Mouse (Mus musculus): ENCODE measurements around the gene Acer1. TPM values are rescaled to one million over a fixed set of nuclear protein-coding genes. Genes with fewer than 3 reads are reported as not detected.
A peak's percentile ranks its signal among the peaks of the same experiment; 100 is the strongest.

The Acer1 gene
- polyA plus RNA-seq, 1 experiment from 2014 or later: not detected

- WGBS: 82% methylated on average over 4 of the region's 4 CpGs
- Histone ChIP-seq H3K4me1 (no peaks in the 10 kb centered on the region), H3K27me3 (replicated peaks; ENCODE audit: low read depth, poor library complexity, severe bottlenecking) (no peaks in the 10 kb centered on the region), H3K9me3 (no peaks in the 10 kb centered on the region), H3K4me3 (no peak overlapping the region), H3K36me3 (replicated peaks) (no peaks in the 10 kb centered on the region), H3K27ac (replicated peaks) (no peak overlapping the region)
- DNase-seq (ENCODE audit: low spot score): no peak
Observed at GRCm38 (mm10) chr17:56958667-56959066, 23.3 kb downstream of the Acer1 start.

GRCm38 (mm10) chr17:56957763-56958429 is 24.0 kb downstream of the Acer1 start:
- no peak for DNase-seq (ENCODE audit: low spot score)

DNA sequence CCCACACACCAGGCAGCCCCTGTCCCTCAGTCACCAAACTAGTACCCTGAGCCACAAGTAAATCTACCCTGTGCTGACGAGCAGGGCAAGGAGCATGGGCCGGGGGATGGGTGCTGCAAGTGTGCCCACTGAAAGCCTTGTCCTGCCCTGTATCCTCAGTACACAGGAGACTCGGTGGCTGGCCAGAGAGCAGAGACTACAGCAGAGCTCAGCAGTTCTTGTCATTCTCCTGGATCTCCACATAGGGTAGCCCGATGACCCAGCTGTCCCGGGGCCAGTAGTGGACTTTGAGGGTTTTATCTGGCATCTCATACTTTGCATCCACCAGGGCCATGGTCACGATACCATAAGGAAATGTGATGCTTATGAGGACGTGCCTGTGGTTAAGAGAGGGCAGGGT is 27.1 kb downstream of the Acer1 start:
- H3K4me3 ChIP-seq: no peak overlapping the region
- H3K9me3 ChIP-seq: no peaks in the 10 kb centered on the region
- no peaks in the 10 kb centered on the region for H3K27me3 ChIP-seq (replicated peaks; ENCODE audit: low read depth, poor library complexity, severe bottlenecking)
- no peak overlapping the region for H3K27ac ChIP-seq (replicated peaks)
- no peaks in the 10 kb centered on the region for H3K4me1 ChIP-seq
- DNase-seq (ENCODE audit: low spot score): no peak
- 83% methylated on average over 7 of the region's 7 CpGs for WGBS
- H3K36me3 ChIP-seq (replicated peaks): no peaks in the 10 kb centered on the region

More at GRCm38 (mm10) chr17:56957763-56958429, 24.0 kb downstream of the Acer1 start:
- H3K9me3 ChIP-seq: no peaks in the 10 kb centered on the region
- H3K4me3 ChIP-seq: no peak overlapping the region
- WGBS: 29% methylated on average over 11 of the region's 11 CpGs
- no peaks in the 10 kb centered on the region for H3K27me3 ChIP-seq (replicated peaks; ENCODE audit: low read depth, poor library complexity, severe bottlenecking)
- H3K36me3 ChIP-seq (replicated peaks): no peaks in the 10 kb centered on the region
- H3K4me1 ChIP-seq: no peaks in the 10 kb centered on the region
- H3K27ac ChIP-seq (replicated peaks): no peak overlapping the region

DNA sequence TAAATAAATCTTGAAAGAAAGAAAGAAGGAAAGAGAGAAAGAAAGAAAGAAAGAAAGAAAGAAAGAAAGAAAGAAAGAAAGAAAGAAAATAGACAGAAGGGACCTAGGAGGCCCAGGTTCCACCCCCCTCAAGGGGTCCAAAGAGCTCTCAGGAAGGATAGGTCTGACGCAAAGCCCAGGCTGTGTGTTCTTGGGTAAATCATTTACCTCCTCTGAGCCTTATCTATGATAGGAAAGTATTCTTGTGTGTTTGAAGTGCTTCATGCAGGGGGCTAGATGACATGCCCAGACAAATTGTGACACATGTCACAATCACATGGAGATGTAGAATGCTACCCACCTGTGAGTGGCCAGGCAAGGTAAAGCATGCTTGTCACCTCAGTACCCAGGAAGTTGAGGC is 29.3 kb downstream of the Acer1 start:
- no peak overlapping the region for H3K27ac ChIP-seq (replicated peaks)
- H3K36me3 ChIP-seq (replicated peaks): no peaks in the 10 kb centered on the region
- no peaks in the 10 kb centered on the region for H3K9me3 ChIP-seq
- H3K27me3 ChIP-seq (replicated peaks; ENCODE audit: low read depth, poor library complexity, severe bottlenecking): no peaks in the 10 kb centered on the region
- H3K4me1 ChIP-seq: no peaks in the 10 kb centered on the region
- no peak for DNase-seq (ENCODE audit: low spot score)
- H3K4me3 ChIP-seq: no peak overlapping the region
- WGBS: 86% methylated on average over 1 of the region's 1 CpGs

- Histone ChIP-seq H3K4me1 (no peaks in the 10 kb centered on the region), H3K36me3 (replicated peaks) (no peaks in the 10 kb centered on the region), H3K4me3 (no peak overlapping the region), H3K27me3 (replicated peaks; ENCODE audit: low read depth, poor library complexity, severe bottlenecking) (no peaks in the 10 kb centered on the region), H3K27ac (replicated peaks) (no peak overlapping the region), H3K9me3 (no peaks in the 10 kb centered on the region)
- peak; percentile 50 for DNase-seq (ENCODE audit: low spot score)
- WGBS: 17% methylated on average over 3 of the region's 3 CpGs
Observed at GRCm38 (mm10) chr17:56950915-56951314, 31.0 kb downstream of the Acer1 start.

- H3K36me3 ChIP-seq (replicated peaks): peaks cover 5% of the 10 kb centered on the region; the same call in 1 of the 2 replicates
- peaks cover 13% of the 10 kb centered on the region for H3K4me1 ChIP-seq
- 90% methylated on average over 4 of the region's 4 CpGs for WGBS
- H3K27me3 ChIP-seq (replicated peaks; ENCODE audit: low read depth, poor library complexity, severe bottlenecking): peaks cover 5% of the 10 kb centered on the region; the same call in 1 of the 2 replicates
- no peak for DNase-seq (ENCODE audit: low spot score)
- no peak overlapping the region for H3K27ac ChIP-seq (replicated peaks)
- peaks cover 5% of the 10 kb centered on the region; the same call in 1 of the 2 replicates for H3K9me3 ChIP-seq
- no peak overlapping the region for H3K4me3 ChIP-seq
Observed at GRCm38 (mm10) chr17:56938751-56939150, 43.2 kb downstream of the Acer1 start.

GRCm38 (mm10) chr17:56936731-56937130 is 45.2 kb downstream of the Acer1 start:
- Histone ChIP-seq H3K36me3 (replicated peaks) (peaks cover 25% of the 10 kb centered on the region), H3K9me3 (peaks cover 5% of the 10 kb centered on the region; the same call in 1 of the 2 replicates), H3K27me3 (replicated peaks; ENCODE audit: low read depth, poor library complexity, severe bottlenecking) (peaks cover 5% of the 10 kb centered on the region; the same call in 1 of the 2 replicates), H3K4me3 (no peak overlapping the region), H3K4me1 (peaks cover 33% of the 10 kb centered on the region), H3K27ac (replicated peaks) (no peak overlapping the region)
- 92% methylated on average over 7 of the region's 7 CpGs for WGBS
- no peak for DNase-seq (ENCODE audit: low spot score)

GRCm38 (mm10) chr17:56935363-56936131 is 46.4 kb downstream of the Acer1 start, which contains the start of gene Mllt1:
Gene Mllt1 (minus strand): TSS chr17:56935415.
- DNase-seq (ENCODE audit: low spot score): peak; percentile 100
- Histone ChIP-seq H3K9me3 (0 out of 2 replicates have a peak, but pooled peaks cover 2% of the 10 kb centered on the region), H3K27me3 (replicated peaks; ENCODE audit: low read depth, poor library complexity, severe bottlenecking) (peaks cover 5% of the 10 kb centered on the region; the same call in 1 of the 2 replicates), H3K27ac (replicated peaks) (peak within 1 kb of the TSS; percentile 97), H3K36me3 (replicated peaks) (peaks cover 36% of the 10 kb centered on the region), H3K4me1 (peaks cover 34% of the 10 kb centered on the region), H3K4me3 (peak within 1 kb of the TSS; percentile 94)
- 2% methylated on average over 76 of the region's 76 CpGs for WGBS

DNA sequence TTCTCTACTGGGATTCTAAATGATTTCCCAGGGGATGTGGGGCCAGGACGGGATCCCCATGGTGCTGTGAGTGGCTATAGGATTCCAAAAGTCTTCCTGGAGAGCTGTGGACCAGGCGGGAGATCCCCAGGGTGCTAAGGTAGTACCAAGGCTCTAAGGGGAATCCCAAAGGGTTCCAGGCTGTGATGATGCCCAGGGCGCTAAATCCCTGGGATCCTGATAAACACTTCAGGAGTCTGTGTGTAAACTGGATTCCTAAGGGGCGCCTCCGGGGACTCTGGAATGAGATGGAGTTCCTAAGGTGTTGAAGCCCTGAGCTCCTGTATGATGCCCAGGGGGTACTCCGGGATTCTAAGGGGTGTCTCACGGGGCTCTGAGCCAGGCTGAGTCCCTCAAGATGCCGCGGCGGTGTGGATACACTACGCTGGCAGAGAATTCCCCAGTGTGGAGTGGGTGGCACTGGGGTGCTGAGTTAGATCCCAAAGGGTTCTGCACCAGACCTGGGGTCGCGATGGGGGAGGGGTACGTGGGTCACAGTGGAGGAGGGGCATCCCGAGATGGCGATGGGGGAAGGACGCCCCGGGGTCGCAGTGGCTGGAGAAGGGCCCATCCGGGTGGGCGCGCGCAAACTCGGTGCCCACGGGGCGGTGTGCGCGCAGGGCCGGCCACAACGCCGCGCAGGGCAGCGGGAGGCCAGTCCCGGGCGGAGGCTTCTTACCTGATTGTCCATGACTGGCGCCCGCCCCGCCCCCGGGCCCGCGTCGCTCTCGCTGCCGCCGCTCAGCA is 47.2 kb downstream of the Acer1 start:
- Histone ChIP-seq H3K4me3 (peak overlapping the region; percentile 94), H3K36me3 (replicated peaks) (peaks cover 44% of the 10 kb centered on the region), H3K27me3 (replicated peaks; ENCODE audit: low read depth, poor library complexity, severe bottlenecking) (peaks cover 5% of the 10 kb centered on the region; the same call in 1 of the 2 replicates), H3K27ac (replicated peaks) (peak overlapping the region; percentile 97), H3K9me3 (0 out of 2 replicates have a peak, but pooled peaks cover 2% of the 10 kb centered on the region), H3K4me1 (peaks cover 34% of the 10 kb centered on the region)
- 1% methylated on average over 45 of the region's 45 CpGs for WGBS
- DNase-seq (ENCODE audit: low spot score): no peak

- peak overlapping the region; percentile 94 for H3K4me3 ChIP-seq
- H3K4me1 ChIP-seq: peaks cover 34% of the 10 kb centered on the region
- H3K36me3 ChIP-seq (replicated peaks): peaks cover 57% of the 10 kb centered on the region
- no peak overlapping the region for H3K27ac ChIP-seq (replicated peaks)
- no peak for DNase-seq (ENCODE audit: low spot score)
- peaks cover 5% of the 10 kb centered on the region; the same call in 1 of the 2 replicates for H3K27me3 ChIP-seq (replicated peaks; ENCODE audit: low read depth, poor library complexity, severe bottlenecking)
- 94% methylated on average over 2 of the region's 2 CpGs for WGBS
- 0 out of 2 replicates have a peak, but pooled peaks cover 2% of the 10 kb centered on the region for H3K9me3 ChIP-seq
Observed at GRCm38 (mm10) chr17:56933395-56933794, 48.5 kb downstream of the Acer1 start.

DNA sequence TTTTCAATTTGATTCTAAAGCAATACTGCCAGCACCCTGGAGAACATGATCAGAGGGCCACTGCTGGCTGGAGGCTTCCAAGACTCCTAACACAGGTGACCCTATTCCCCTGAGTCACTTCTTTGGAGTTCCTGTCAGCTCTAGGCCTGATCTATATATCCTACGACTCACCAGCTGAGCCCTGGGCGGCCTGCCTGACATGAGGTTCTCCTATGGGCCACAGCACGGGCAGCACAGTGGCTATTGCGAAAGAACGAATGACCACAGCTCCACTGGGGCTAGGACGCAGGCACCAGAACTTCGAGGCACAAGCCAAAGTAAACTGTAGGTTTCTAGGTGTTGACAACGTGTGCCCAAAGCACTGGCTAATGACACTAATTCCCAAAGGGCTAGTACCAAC is 51.9 kb downstream of the Acer1 start:
- peaks cover 30% of the 10 kb centered on the region for H3K4me1 ChIP-seq
- H3K4me3 ChIP-seq: no peak overlapping the region
- no peak for DNase-seq (ENCODE audit: low spot score)
- 92% methylated on average over 8 of the region's 8 CpGs for WGBS
- H3K9me3 ChIP-seq: no peaks in the 10 kb centered on the region
- H3K27me3 ChIP-seq (replicated peaks; ENCODE audit: low read depth, poor library complexity, severe bottlenecking): no peaks in the 10 kb centered on the region
- no peak overlapping the region for H3K27ac ChIP-seq (replicated peaks)
- peaks cover 90% of the 10 kb centered on the region for H3K36me3 ChIP-seq (replicated peaks)

- 83% methylated on average over 1 of the region's 1 CpGs for WGBS
- no peak for DNase-seq (ENCODE audit: low spot score)
- Histone ChIP-seq H3K27me3 (replicated peaks; ENCODE audit: low read depth, poor library complexity, severe bottlenecking) (no peaks in the 10 kb centered on the region), H3K4me1 (peaks cover 28% of the 10 kb centered on the region), H3K36me3 (replicated peaks) (peaks cover 95% of the 10 kb centered on the region), H3K9me3 (no peaks in the 10 kb centered on the region), H3K4me3 (no peak overlapping the region), H3K27ac (replicated peaks) (no peak overlapping the region)
Observed at GRCm38 (mm10) chr17:56929530-56929929, 52.4 kb downstream of the Acer1 start.
